Mouse (Mus musculus) midbrain, embryonic 10.5 days (tissue): ENCODE measurements around the gene Ube2r2. TPM values are rescaled to one million over a fixed set of nuclear protein-coding genes. Genes with fewer than 3 reads are reported as not detected.

ENCODE experiments used
- DNase-seq: peaks from one replicate; pipeline ENCODE4 v3.0.0-alpha.2; 2017; ENCODE audit warnings: low spot score
- H3K27ac ChIP-seq: fragments of 300-500 bp; sonication (generic); replicated peaks from 2 replicates; pipeline ENCODE4 v1.5.1; 2016; ENCODE audit warnings: mild to moderate bottlenecking
- H3K27me3 ChIP-seq: fragments of 300-500 bp; sonication (generic); 2 replicates; pipeline ENCODE4 v1.6.1; 2016; ENCODE audit warnings: low read depth, mild to moderate bottlenecking; ENCODE audit not compliant: poor library complexity, severe bottlenecking
- H3K36me3 ChIP-seq: fragments of 300-500 bp; sonication (generic); 2 replicates; pipeline ENCODE4 v1.6.1; 2016; ENCODE audit warnings: mild to moderate bottlenecking, moderate library complexity
- H3K4me1 ChIP-seq: fragments of 300-500 bp; sonication (generic); 2 replicates; pipeline ENCODE4 v1.6.1; 2016
- H3K4me3 ChIP-seq: fragments of 300-500 bp; sonication (generic); 2 replicates; pipeline ENCODE4 v1.5.1; 2016; ENCODE audit warnings: mild to moderate bottlenecking, moderate library complexity
- H3K9me3 ChIP-seq: fragments of 300-500 bp; sonication (generic); replicated peaks from 2 replicates; pipeline ENCODE4 v1.6.1; 2016; ENCODE audit warnings: mild to moderate bottlenecking
- WGBS: fragments of 180-500 bp; shearing (Covaris S2); methylation state at CpG from one replicate; pipeline ENCODE4 v1.1.7; 2016; 5-methylcytosine and 5-hydroxymethylcytosine counted together
- polyA plus RNA-seq: library from polyadenylated mRNA; unstranded; fragments of >200 nt; fragmentation: Nextera tagmentation; extraction: Ambion mirVana; gene quantifications from 2 replicates; pipeline ENCODE4 v1.2.1, GENCODE M21; 2016

The Ube2r2 gene
- polyA plus RNA-seq, 1 experiment from 2014 or later, result 81.8 TPM

GRCm38 (mm10) chr4:41098577-41098951, 37.0 kb upstream of the Ube2r2 start:
- Histone ChIP-seq H3K27me3 (peaks cover 55% of the 10 kb centered on the region), H3K9me3 (no peaks in the 10 kb centered on the region), H3K4me3 (peak overlapping the region; percentile 64), H3K4me1 (peaks cover 21% of the 10 kb centered on the region), H3K27ac (peak overlapping the region; percentile 61; the same call in 1 of the 2 replicates), H3K36me3 (no peaks in the 10 kb centered on the region)
- 17% methylated on average over 11 of the region's 11 CpGs for WGBS
- peak; percentile 19 for DNase-seq

DNA sequence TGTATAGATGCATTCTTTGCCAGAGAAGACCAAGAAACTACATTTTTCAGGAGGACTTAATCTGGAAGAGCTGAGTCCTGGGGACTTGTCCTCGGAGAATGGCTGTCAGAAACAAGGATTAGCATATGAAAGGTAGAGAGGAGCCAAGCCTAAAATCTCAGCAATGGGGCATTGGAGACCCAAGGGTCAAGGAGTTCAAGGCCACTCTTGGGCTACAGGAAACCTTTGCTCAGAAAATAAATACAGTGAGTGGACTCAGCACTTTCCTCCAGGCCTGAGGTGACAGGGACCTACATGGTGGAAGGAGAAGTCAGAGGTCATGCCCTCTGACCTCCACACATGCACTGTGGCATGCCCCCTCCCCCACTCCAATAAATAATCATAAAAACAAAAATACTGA, 34.6 kb upstream of the Ube2r2 start:
- Histone ChIP-seq H3K36me3 (no peaks in the 10 kb centered on the region), H3K9me3 (no peaks in the 10 kb centered on the region), H3K4me3 (no peak overlapping the region), H3K27me3 (peaks cover 44% of the 10 kb centered on the region), H3K4me1 (peaks cover 21% of the 10 kb centered on the region), H3K27ac (no peak overlapping the region)
- DNase-seq, result no peak
- WGBS, result 32% methylated on average over 1 of the region's 1 CpGs

DNA sequence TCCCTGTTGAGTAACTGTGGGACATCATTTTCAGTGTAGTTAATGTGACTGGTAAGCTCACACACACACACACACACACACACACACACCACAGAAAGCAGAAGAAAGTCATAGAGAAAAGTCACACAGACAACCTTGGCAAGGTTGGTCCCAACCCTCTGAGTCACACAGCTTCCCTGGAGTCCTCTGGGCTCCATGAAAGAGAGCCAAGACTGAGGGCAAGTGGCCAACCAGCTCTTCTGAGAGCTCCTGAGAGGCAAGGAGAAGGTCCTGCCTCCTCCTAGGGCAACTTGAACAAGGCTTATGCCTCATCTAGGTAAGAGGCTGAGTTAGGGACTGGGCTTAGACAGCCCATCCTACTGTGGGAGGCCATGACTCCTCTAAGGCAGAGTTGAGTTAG, 32.6 kb upstream of the Ube2r2 start:
- DNase-seq, result no peak

DNA sequence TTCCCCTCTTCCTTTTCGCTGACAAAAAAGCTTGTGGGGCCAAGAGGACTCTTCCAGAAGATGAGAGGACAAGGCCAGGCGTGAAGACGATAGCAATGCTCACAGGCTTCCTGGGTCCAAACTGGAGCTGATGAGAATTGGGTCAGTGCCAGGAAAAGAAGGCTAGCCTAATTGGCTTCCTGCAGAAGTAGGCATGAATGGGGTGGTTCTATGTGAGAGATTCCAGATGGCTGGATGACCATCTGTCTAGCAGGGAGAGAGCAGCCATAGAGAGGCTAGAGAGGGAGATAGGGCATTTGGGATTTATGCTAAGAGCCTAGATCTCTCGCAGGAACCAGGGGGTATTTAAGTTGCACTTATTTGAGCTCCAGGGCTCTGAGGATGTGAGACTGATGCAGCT, 28.1 kb upstream of the Ube2r2 start:
- no peak for DNase-seq
- Histone ChIP-seq H3K27me3 (no peaks in the 10 kb centered on the region), H3K4me1 (no peaks in the 10 kb centered on the region), H3K27ac (no peak overlapping the region), H3K4me3 (no peak overlapping the region), H3K9me3 (no peaks in the 10 kb centered on the region), H3K36me3 (no peaks in the 10 kb centered on the region)
- 75% methylated on average over 4 of the region's 4 CpGs for WGBS

More for the DNA sequence above, 32.6 kb upstream of the Ube2r2 start:
- H3K9me3 ChIP-seq, result no peaks in the 10 kb centered on the region
- no peaks in the 10 kb centered on the region for H3K36me3 ChIP-seq
- no peak overlapping the region for H3K27ac ChIP-seq
- H3K27me3 ChIP-seq, result peaks cover 25% of the 10 kb centered on the region
- H3K4me1 ChIP-seq, result peaks cover 15% of the 10 kb centered on the region
- no peak overlapping the region for H3K4me3 ChIP-seq

DNA sequence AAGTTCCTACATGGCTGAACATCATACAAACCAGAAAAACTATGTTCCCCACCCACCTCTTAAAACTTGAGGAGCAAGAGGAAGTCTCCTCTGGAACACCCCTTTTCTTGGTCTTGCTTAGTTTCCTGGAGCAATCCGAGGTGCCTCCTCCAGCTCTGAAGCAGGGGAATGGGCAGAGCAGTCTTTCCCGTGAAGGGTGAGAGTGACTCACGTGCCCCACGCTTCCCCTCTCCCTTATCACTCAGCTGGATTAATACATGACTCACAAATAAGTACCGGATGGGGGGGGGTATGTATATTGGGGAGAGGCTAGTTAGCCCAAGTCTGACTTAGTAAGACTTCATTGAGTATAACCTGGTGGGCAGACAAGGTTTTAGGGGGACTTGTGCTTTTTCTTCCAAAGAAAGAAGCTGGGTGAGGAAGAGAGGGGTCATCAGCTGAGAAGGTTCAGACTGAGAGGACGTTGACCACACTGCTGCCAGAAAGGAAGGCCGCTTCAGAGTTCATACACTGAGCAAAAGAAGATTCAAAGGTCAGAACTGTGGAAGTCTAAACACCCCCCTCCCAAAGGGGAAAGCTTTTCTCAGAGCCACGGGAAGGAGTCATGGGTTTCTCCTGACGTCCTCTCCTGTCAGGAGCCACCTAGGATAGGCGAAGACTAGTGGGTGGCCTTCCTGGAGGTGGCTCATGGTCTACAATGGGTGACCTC, 26.7 kb upstream of the Ube2r2 start:
- H3K27me3 ChIP-seq, result no peaks in the 10 kb centered on the region
- whole genome bisulfite sequencing, result 87% methylated on average over 10 of the region's 10 CpGs
- peaks cover 2% of the 10 kb centered on the region for H3K36me3 ChIP-seq
- no peaks in the 10 kb centered on the region for H3K9me3 ChIP-seq
- no peak overlapping the region for H3K27ac ChIP-seq
- H3K4me1 ChIP-seq, result no peaks in the 10 kb centered on the region
- DNase-seq, result no peak
- H3K4me3 ChIP-seq, result no peak overlapping the region

GRCm38 (mm10) chr4:41114358-41115070, 21.0 kb upstream of the Ube2r2 start:
- 89% methylated on average over 9 of the region's 9 CpGs for WGBS
- Histone ChIP-seq H3K4me3 (no peak overlapping the region), H3K4me1 (no peaks in the 10 kb centered on the region), H3K27me3 (no peaks in the 10 kb centered on the region), H3K27ac (no peak overlapping the region), H3K36me3 (peaks cover 59% of the 10 kb centered on the region), H3K9me3 (no peaks in the 10 kb centered on the region)
- no peak for DNase-seq

DNA sequence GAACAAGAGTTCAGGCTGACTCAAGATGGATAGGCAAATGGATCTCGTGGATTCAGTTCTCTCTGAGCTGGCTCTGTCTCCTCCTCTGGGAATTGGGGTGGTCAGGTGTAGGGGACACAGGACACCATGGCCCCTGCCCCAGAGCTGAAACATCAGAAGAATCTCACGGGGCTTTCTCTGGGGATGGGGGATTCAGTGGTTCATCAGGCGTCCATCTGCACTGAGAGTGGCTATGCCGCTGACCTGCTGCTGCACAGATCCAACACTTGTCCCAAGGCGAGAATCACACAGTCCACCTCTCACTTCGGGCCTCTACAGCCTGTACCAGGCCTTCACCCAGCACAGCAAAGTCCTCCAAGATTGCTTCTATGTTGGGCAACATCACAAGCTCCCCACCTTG, 20.5 kb upstream of the Ube2r2 start:
- DNase-seq, result no peak
- H3K9me3 ChIP-seq, result no peaks in the 10 kb centered on the region
- no peaks in the 10 kb centered on the region for H3K4me1 ChIP-seq
- no peak overlapping the region for H3K4me3 ChIP-seq
- 84% methylated on average over 6 of the region's 6 CpGs for WGBS
- H3K27me3 ChIP-seq, result no peaks in the 10 kb centered on the region
- no peak overlapping the region for H3K27ac ChIP-seq
- H3K36me3 ChIP-seq, result peaks cover 64% of the 10 kb centered on the region

DNA sequence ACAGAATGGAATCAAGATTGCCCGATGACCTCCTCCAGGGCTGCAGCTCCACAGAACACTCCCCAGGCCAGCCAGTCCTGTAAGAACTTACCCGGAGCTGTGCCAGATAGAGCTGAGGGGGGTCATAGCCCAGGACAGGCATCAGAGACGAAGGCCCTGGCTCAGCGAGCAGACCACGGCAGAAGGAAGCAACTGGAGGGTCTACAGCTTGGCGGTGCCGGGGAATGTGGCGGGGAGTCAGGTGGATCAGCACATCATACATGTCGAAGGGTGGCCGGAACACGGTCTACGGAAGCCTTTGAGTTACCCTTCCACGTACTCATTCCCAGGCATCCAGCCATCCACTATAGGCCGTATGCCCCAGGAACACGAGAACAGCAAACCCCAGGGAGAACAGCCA, 19.8 kb upstream of the Ube2r2 start:
- WGBS, result 95% methylated on average over 15 of the region's 15 CpGs
- no peaks in the 10 kb centered on the region for H3K27me3 ChIP-seq

DNA sequence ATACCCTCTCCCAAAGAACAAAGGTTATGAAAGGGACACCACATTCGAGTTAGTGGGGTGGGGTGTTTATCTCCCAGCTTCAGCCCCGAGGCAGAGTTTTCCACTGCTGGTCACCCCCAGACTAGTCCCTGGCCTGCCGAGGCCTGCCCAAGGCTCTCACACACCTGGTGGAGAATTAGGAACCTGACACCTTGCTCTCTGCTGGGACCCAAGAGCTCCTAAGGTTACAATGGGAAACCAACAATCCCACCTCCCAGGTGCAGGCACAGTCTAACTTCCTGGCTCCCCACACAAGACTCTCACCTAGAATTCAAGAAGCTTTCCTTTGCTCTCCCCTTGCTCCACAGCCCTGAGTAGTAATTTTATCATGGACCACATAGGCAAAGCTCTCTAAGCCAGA, 18.7 kb upstream of the Ube2r2 start:
- DNase-seq, result no peak
- WGBS, result 78% methylated on average over 3 of the region's 3 CpGs
- Histone ChIP-seq H3K27me3 (no peaks in the 10 kb centered on the region), H3K36me3 (peaks cover 82% of the 10 kb centered on the region), H3K4me3 (no peak overlapping the region), H3K27ac (no peak overlapping the region), H3K4me1 (no peaks in the 10 kb centered on the region), H3K9me3 (no peaks in the 10 kb centered on the region)

More for the DNA sequence above, 19.8 kb upstream of the Ube2r2 start:
- Histone ChIP-seq H3K27ac (no peak overlapping the region), H3K36me3 (peaks cover 71% of the 10 kb centered on the region), H3K9me3 (no peaks in the 10 kb centered on the region), H3K4me1 (no peaks in the 10 kb centered on the region), H3K4me3 (no peak overlapping the region)
- no peak for DNase-seq

- DNase-seq, result peak; percentile 64
- Histone ChIP-seq H3K27me3 (no peaks in the 10 kb centered on the region), H3K27ac (no peak overlapping the region), H3K36me3 (peaks cover 89% of the 10 kb centered on the region), H3K9me3 (no peaks in the 10 kb centered on the region), H3K4me1 (peaks cover 11% of the 10 kb centered on the region), H3K4me3 (no peak overlapping the region)
- WGBS, result 74% methylated on average over 11 of the region's 11 CpGs
These were observed 16.7 kb upstream of the Ube2r2 start for GRCm38 (mm10) chr4:41118706-41119292.

GRCm38 (mm10) chr4:41124180-41124951, 11.2 kb upstream of the Ube2r2 start, which contains the start of gene Nol6:
Gene Nol6, minus strand, starts transcription at chr4:41124455.
- Histone ChIP-seq H3K27ac (peak within 1 kb of the TSS; percentile 78), H3K27me3 (no peaks in the 10 kb centered on the region), H3K9me3 (no peaks in the 10 kb centered on the region), H3K4me3 (peak within 1 kb of the TSS; percentile 72), H3K36me3 (peaks cover 34% of the 10 kb centered on the region), H3K4me1 (peaks cover 14% of the 10 kb centered on the region)
- peak; percentile 98 for DNase-seq
- WGBS, result 1% methylated on average over 29 of the region's 29 CpGs

DNA sequence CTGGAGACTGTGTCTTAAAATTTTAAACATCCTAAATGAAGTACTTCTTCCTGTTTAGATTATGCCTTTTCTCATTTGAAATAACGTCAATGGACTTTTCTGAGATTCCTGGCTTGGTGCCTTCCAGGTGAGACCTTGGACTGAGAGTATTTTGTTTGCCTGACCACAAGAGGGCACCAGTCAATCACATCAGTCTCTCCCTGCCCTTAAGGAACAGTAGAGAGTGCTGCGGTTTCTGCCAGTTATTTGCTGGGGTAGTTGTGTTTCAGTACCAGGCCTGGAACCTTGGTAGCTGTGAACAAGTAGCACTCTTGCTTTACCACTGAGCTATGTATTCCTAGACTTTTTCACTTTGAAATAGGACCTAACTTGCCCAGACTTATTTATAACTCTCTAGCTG, 6.1 kb upstream of the Ube2r2 start:
- Histone ChIP-seq H3K36me3 (no peaks in the 10 kb centered on the region), H3K9me3 (no peaks in the 10 kb centered on the region), H3K27me3 (no peaks in the 10 kb centered on the region), H3K27ac (no peak overlapping the region), H3K4me3 (no peak overlapping the region), H3K4me1 (peaks cover 4% of the 10 kb centered on the region)
- DNase-seq, result peak; percentile 34
- WGBS, result 15% methylated on average over 2 of the region's 2 CpGs
